Mouse (Mus musculus): ENCODE data around the gene Krt27. TPM values are rescaled to one million over a fixed set of nuclear protein-coding genes. Genes with fewer than 3 reads are reported as not detected.

The Krt27 gene
- polyA plus RNA-seq (2012; rRNA removed; ENCODE audit: low replicate concordance), result not detected in 2 replicates

GRCm38 (mm10) chr11:99351004-99351403, at the start of gene Krt27:
Gene Krt27 (minus strand): TSS chr11:99351104.

GRCm38 (mm10) chr11:99389264-99389663, 38.4 kb upstream of the Krt27 start, which contains the start of gene Krt10:
Gene Krt10 (minus strand): TSS chr11:99389364.

GRCm38 (mm10) chr11:99374803-99375202, 23.9 kb upstream of the Krt27 start, which contains the start of gene Krt28:
Gene Krt28 (minus strand): TSS chr11:99374903.

DNA sequence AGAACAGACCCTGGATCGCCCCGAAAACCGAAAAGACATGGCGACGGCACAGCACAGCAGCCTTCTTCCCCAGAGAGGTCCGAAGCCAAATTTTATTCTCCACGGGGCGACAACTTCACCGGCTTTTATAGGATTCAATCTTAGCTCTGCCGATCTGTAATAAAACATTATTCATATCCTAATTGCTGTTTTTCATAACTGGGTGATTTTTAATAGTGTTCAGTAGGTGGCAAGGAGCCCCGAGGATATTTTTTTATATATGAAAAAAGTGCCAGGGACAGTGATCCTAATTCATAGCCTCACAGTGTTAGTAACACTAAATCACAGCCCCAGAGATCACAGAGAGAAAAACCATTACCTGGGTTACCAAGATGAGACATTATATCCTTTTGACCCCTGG, 13.0 kb downstream of the Krt27 start, which contains the start of gene Krt26:
Gene Krt26 (minus strand): TSS at position 101 of the 400 bp plus-strand sequence.

DNA sequence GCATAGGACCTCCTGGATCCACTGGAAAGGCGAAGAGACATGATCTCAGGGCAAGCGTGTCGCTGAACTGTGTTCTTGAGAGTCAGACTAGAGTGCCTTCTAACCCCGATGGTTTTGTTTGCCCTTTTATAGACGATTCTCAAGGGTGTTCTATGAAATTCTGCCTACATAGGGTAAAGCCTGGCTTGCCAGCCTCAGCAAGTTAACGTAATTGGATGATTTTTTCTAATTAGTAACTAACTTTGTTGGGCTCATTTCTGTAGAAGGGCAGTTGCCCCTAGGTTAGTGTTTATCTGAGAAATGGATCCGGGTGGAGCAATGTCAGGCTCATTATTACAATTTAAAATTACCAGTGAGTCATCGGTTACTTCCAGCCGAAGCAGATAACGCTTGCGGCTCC, 28.1 kb downstream of the Krt27 start, which contains the start of gene Krt25:
Gene Krt25 (minus strand): TSS at position 101 of the 400 bp plus-strand sequence.

Other genes with a start within 250 kb of the Krt27 start
- gene Ccr7, start 196.0 kb downstream of the Krt27 start, polyA plus RNA-seq (2012; rRNA removed; ENCODE audit: low replicate concordance), result 0.39 and 2.5 TPM in 2 replicates
- 4.2 and 7.6 TPM in 2 replicates for gene Smarce1, start 120.1 kb downstream of the Krt27 start, polyA plus RNA-seq (2012; rRNA removed; ENCODE audit: low replicate concordance)
- gene Krt222, start 107.0 kb downstream of the Krt27 start, polyA plus RNA-seq (2012; rRNA removed; ENCODE audit: low replicate concordance), result 0.07 and 0.12 TPM in 2 replicates
- not detected in 2 replicates for gene Krt24, start 65.8 kb downstream of the Krt27 start, polyA plus RNA-seq (2012; rRNA removed; ENCODE audit: low replicate concordance)
- gene Krt25, start 28.2 kb downstream of the Krt27 start, polyA plus RNA-seq (2012; rRNA removed; ENCODE audit: low replicate concordance), result not detected in 2 replicates
- not detected in 2 replicates for gene Krt26, start 13.1 kb downstream of the Krt27 start, polyA plus RNA-seq (2012; rRNA removed; ENCODE audit: low replicate concordance)
- gene Krt28, start 23.8 kb upstream of the Krt27 start, polyA plus RNA-seq (2012; rRNA removed; ENCODE audit: low replicate concordance), result 0.15 TPM in 1 of 2 replicates, not detected in the other
- gene Krt10, start 38.3 kb upstream of the Krt27 start, polyA plus RNA-seq (2012; rRNA removed; ENCODE audit: low replicate concordance), result 0.22 and 0.31 TPM in 2 replicates
- 2.3 and 5.4 TPM in 2 replicates for gene Krt12, start 71.2 kb upstream of the Krt27 start, polyA plus RNA-seq (2012; rRNA removed; ENCODE audit: low replicate concordance)
- gene Krt20, start 87.0 kb upstream of the Krt27 start, polyA plus RNA-seq (2012; rRNA removed; ENCODE audit: low replicate concordance), result 90.1 and 382 TPM in 2 replicates
- gene Krt23, start 142.0 kb upstream of the Krt27 start, polyA plus RNA-seq (2012; rRNA removed; ENCODE audit: low replicate concordance), result 2.5 and 23.6 TPM in 2 replicates
- not detected in 2 replicates for gene Krt39, start 170.2 kb upstream of the Krt27 start, polyA plus RNA-seq (2012; rRNA removed; ENCODE audit: low replicate concordance)
- gene Krt40, start 192.1 kb upstream of the Krt27 start, polyA plus RNA-seq (2012; rRNA removed; ENCODE audit: low replicate concordance), result not detected in 2 replicates
- gene Krtap3-3, start 199.8 kb upstream of the Krt27 start, polyA plus RNA-seq (2012; rRNA removed; ENCODE audit: low replicate concordance), result not detected in 2 replicates
- not detected in 2 replicates for gene Krtap3-2, start 205.7 kb upstream of the Krt27 start, polyA plus RNA-seq (2012; rRNA removed; ENCODE audit: low replicate concordance)
- not detected in 2 replicates for gene Gm11939, start 208.4 kb upstream of the Krt27 start, polyA plus RNA-seq (2012; rRNA removed; ENCODE audit: low replicate concordance)
- 0.21 TPM in 1 of 2 replicates, not detected in the other for gene Krtap3-1, start 215.5 kb upstream of the Krt27 start, polyA plus RNA-seq (2012; rRNA removed; ENCODE audit: low replicate concordance)
- gene Krtap1-5, start 229.9 kb upstream of the Krt27 start, polyA plus RNA-seq (2012; rRNA removed; ENCODE audit: low replicate concordance), result not detected in 2 replicates
- gene Krtap1-4, start 232.6 kb upstream of the Krt27 start, polyA plus RNA-seq (2012; rRNA removed; ENCODE audit: low replicate concordance), result not detected in 2 replicates
- gene Krtap1-3, start 240.2 kb upstream of the Krt27 start, polyA plus RNA-seq (2012; rRNA removed; ENCODE audit: low replicate concordance), result not detected in 2 replicates
- not detected in 2 replicates for gene Krtap9-3, start 247.0 kb upstream of the Krt27 start, polyA plus RNA-seq (2012; rRNA removed; ENCODE audit: low replicate concordance)

All from duodenum, adult 2 months (tissue).